Mouse (Mus musculus): ENCODE measurements at regions not wholly inside any gene's neighbourhood (a gene's known extent, or its start where the extent isn't known, plus 50 kb on each side); places are given as distances from the start of the nearest gene placed in this dataset.

DNA sequence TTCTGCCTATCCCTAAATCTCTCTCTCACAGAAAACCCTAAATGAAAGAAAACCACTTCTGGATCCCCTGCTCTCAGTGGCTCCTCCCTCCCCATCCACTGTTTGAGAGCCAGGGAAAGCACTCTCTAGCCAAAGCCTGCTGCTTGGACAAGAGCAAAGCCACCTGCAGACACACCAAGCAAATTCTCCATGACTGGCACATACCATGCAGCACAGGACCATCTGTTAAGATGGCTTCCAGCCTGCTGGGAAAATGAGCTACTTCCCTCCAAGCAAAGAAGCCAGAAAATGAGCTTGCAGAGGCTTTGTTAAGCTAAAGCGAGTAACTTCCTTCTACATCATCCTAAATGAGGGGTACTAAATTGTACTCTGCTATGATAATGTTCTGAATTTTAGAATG lies 534.6 kb upstream of the Lmcd1 start:
- WGBS: 85% methylated on average over 1 of the region's 1 CpGs
- no peaks in the 10 kb centered on the region for H3K9me3 ChIP-seq (ENCODE audit: control insufficient read depth)

GRCm38 (mm10) chr6:111781710-111782481 lies 491.7 kb upstream of the Lmcd1 start:
- H3K9ac ChIP-seq (ENCODE audit: low read depth, low read length): no peak overlapping the region
- H3K36me3 ChIP-seq (ENCODE audit: control insufficient read depth, insufficient read depth): no peaks in the 10 kb centered on the region
- H3K9me3 ChIP-seq (ENCODE audit: control insufficient read depth): no peaks in the 10 kb centered on the region
- H3K4me2 ChIP-seq (replicated peaks; ENCODE audit: low read depth): no peak overlapping the region
- no peak for ATAC-seq
- TF ChIP-seq CTCF (IDR thresholded peaks at IDR 0.05; ENCODE audit: low read depth): no peak
- no peak overlapping the region for H3K4me3 ChIP-seq (ENCODE audit: low read depth, low read length)
- H3K27ac ChIP-seq (ENCODE audit: low read depth, low read length): no peak overlapping the region
- WGBS: 85% methylated on average over 5 of the region's 5 CpGs
- no peaks in the 10 kb centered on the region for H3K27me3 ChIP-seq (replicated peaks; ENCODE audit: control insufficient read depth, insufficient read depth, low read length)
- H3K4me1 ChIP-seq (replicated peaks; ENCODE audit: control insufficient read depth, insufficient read depth, low read length): no peaks in the 10 kb centered on the region

More for the DNA sequence above, 534.6 kb upstream of the Lmcd1 start:
- no peak overlapping the region for H3K27ac ChIP-seq (ENCODE audit: low read depth, low read length)
- no peak overlapping the region for H3K4me2 ChIP-seq (replicated peaks; ENCODE audit: low read depth)
- no peaks in the 10 kb centered on the region for H3K4me1 ChIP-seq (replicated peaks; ENCODE audit: control insufficient read depth, insufficient read depth, low read length)
- no peaks in the 10 kb centered on the region for H3K27me3 ChIP-seq (replicated peaks; ENCODE audit: control insufficient read depth, insufficient read depth, low read length)
- no peaks in the 10 kb centered on the region for H3K36me3 ChIP-seq (ENCODE audit: control insufficient read depth, insufficient read depth)
- no peak for TF ChIP-seq CTCF (IDR thresholded peaks at IDR 0.05; ENCODE audit: low read depth)
- H3K4me3 ChIP-seq (ENCODE audit: low read depth, low read length): no peak overlapping the region
- no peak overlapping the region for H3K9ac ChIP-seq (ENCODE audit: low read depth, low read length)
- no peak for ATAC-seq

GRCm38 (mm10) chr6:111808611-111809010 lies 464.9 kb upstream of the Lmcd1 start:
- Histone ChIP-seq H3K9ac (ENCODE audit: low read depth, low read length) (no peak overlapping the region), H3K4me1 (replicated peaks; ENCODE audit: control insufficient read depth, insufficient read depth, low read length) (no peaks in the 10 kb centered on the region), H3K4me2 (replicated peaks; ENCODE audit: low read depth) (no peak overlapping the region), H3K27ac (ENCODE audit: low read depth, low read length) (no peak overlapping the region), H3K36me3 (ENCODE audit: control insufficient read depth, insufficient read depth) (no peaks in the 10 kb centered on the region), H3K9me3 (ENCODE audit: control insufficient read depth) (no peaks in the 10 kb centered on the region), H3K27me3 (replicated peaks; ENCODE audit: control insufficient read depth, insufficient read depth, low read length) (no peaks in the 10 kb centered on the region), H3K4me3 (ENCODE audit: low read depth, low read length) (no peak overlapping the region)
- TF ChIP-seq CTCF (IDR thresholded peaks at IDR 0.05; ENCODE audit: low read depth): no peak
- ATAC-seq: no peak

DNA sequence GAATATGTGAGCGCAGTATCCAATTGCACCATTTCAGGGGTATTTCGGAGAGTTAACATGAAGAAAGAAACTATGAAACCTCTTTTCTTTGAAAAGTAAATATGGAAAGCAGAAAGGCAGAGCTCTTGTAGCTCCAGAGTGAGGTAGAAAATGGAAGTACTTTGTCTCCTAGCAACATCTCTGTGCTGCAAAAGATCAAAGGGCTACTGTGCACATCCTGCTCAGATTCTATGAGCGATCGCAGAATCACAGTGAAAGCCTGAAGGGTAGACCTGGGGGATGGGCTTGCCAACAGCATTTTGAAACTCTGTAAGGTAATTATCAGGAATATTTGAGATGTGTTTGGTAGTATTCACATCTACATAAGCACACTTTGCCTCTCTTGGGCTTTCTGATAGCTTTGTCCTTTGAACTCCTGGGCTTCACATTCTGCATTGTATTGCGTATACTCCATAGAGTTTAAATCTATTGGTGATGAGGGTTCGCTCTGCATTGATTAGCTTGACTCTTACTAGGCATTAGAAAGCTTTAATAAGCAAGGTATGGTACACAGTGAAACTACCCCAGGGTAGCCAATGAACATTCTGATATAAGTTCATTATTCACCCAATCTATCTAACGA lies 459.5 kb upstream of the Lmcd1 start:
- Histone ChIP-seq H3K27ac (ENCODE audit: low read depth, low read length) (no peak overlapping the region), H3K4me1 (replicated peaks; ENCODE audit: control insufficient read depth, insufficient read depth, low read length) (no peaks in the 10 kb centered on the region), H3K27me3 (replicated peaks; ENCODE audit: control insufficient read depth, insufficient read depth, low read length) (no peaks in the 10 kb centered on the region), H3K9me3 (ENCODE audit: control insufficient read depth) (no peaks in the 10 kb centered on the region), H3K4me3 (ENCODE audit: low read depth, low read length) (no peak overlapping the region), H3K36me3 (ENCODE audit: control insufficient read depth, insufficient read depth) (no peaks in the 10 kb centered on the region), H3K9ac (ENCODE audit: low read depth, low read length) (no peak overlapping the region), H3K4me2 (replicated peaks; ENCODE audit: low read depth) (no peak overlapping the region)
- ATAC-seq: no peak
- TF ChIP-seq CTCF (IDR thresholded peaks at IDR 0.05; ENCODE audit: low read depth): no peak
- 68% methylated on average over 7 of the region's 7 CpGs for WGBS

- no peaks in the 10 kb centered on the region for H3K27me3 ChIP-seq (replicated peaks; ENCODE audit: control insufficient read depth, insufficient read depth, low read length)
- no peak overlapping the region for H3K9ac ChIP-seq (ENCODE audit: low read depth, low read length)
- no peaks in the 10 kb centered on the region for H3K9me3 ChIP-seq (ENCODE audit: control insufficient read depth)
- no peak overlapping the region for H3K4me2 ChIP-seq (replicated peaks; ENCODE audit: low read depth)
- TF ChIP-seq CTCF (IDR thresholded peaks at IDR 0.05; ENCODE audit: low read depth): no peak
- no peaks in the 10 kb centered on the region for H3K4me1 ChIP-seq (replicated peaks; ENCODE audit: control insufficient read depth, insufficient read depth, low read length)
- no peak overlapping the region for H3K27ac ChIP-seq (ENCODE audit: low read depth, low read length)
- no peak overlapping the region for H3K4me3 ChIP-seq (ENCODE audit: low read depth, low read length)
- no peak for ATAC-seq
- H3K36me3 ChIP-seq (ENCODE audit: control insufficient read depth, insufficient read depth): no peaks in the 10 kb centered on the region
Observed at GRCm38 (mm10) chr6:111815150-111815549, 458.4 kb upstream of the Lmcd1 start.

- H3K4me2 ChIP-seq (replicated peaks; ENCODE audit: low read depth): no peak overlapping the region
- 66% methylated on average over 3 of the region's 3 CpGs for WGBS
- H3K9me3 ChIP-seq (ENCODE audit: control insufficient read depth): no peaks in the 10 kb centered on the region
- H3K9ac ChIP-seq (ENCODE audit: low read depth, low read length): no peak overlapping the region
- no peak for ATAC-seq
- no peaks in the 10 kb centered on the region for H3K4me1 ChIP-seq (replicated peaks; ENCODE audit: control insufficient read depth, insufficient read depth, low read length)
- H3K4me3 ChIP-seq (ENCODE audit: low read depth, low read length): no peak overlapping the region
- H3K36me3 ChIP-seq (ENCODE audit: control insufficient read depth, insufficient read depth): no peaks in the 10 kb centered on the region
- no peak for TF ChIP-seq CTCF (IDR thresholded peaks at IDR 0.05; ENCODE audit: low read depth)
- no peaks in the 10 kb centered on the region for H3K27me3 ChIP-seq (replicated peaks; ENCODE audit: control insufficient read depth, insufficient read depth, low read length)
- no peak overlapping the region for H3K27ac ChIP-seq (ENCODE audit: low read depth, low read length)
Observed at GRCm38 (mm10) chr6:111820265-111820664, 453.3 kb upstream of the Lmcd1 start.
